Mouse (Mus musculus): Measurements from ENCODE around the gene Olfr695. TPM values are rescaled to one million over a fixed set of nuclear protein-coding genes. Genes with fewer than 3 reads are reported as not detected.
"Not testable (repeated sequence)": the region's sequence is repeated elsewhere in the genome, so short reads cannot be mapped to it uniquely, and the experiment has no call there.

Gene Olfr695
- not detected in 2 replicates for polyA plus RNA-seq (2014; fragmentation: Nextera tagmentation; extraction: Ambion mirVana)

- Histone ChIP-seq H3K4me3 (ENCODE audit: low read depth, low read length) (no peak within 1 kb of the TSS), H3K36me3 (ENCODE audit: insufficient read depth) (no peaks in the 10 kb centered on the region), H3K27ac (ENCODE audit: low read depth) (no peak within 1 kb of the TSS), H3K9me3 (ENCODE audit: low read depth, low read length) (no peaks in the 10 kb centered on the region), H3K4me1 (ENCODE audit: insufficient read depth) (no peaks in the 10 kb centered on the region), H3K4me2 (no peak within 1 kb of the TSS), H3K9ac (no peak within 1 kb of the TSS), H3K27me3 (ENCODE audit: insufficient read depth, low read length) (no peaks in the 10 kb centered on the region)
- ATAC-seq (ENCODE audit: insufficient read depth) = no peak
- no peak for TF ChIP-seq CTCF (IDR thresholded peaks at IDR 0.05; ENCODE audit: low read depth)
- DNase-seq = no peak
Measured at GRCm38 (mm10) chr7:106716296-106716695, at the start of gene Olfr695. Gene Olfr695 (minus strand): TSS chr7:106716396.

GRCm38 (mm10) chr7:106761008-106761407 lies 44.8 kb upstream of the Olfr695 start:
- not testable (repeated sequence) for H3K27ac ChIP-seq (ENCODE audit: low read depth); H3K9ac ChIP-seq; H3K36me3 ChIP-seq (ENCODE audit: insufficient read depth); H3K27me3 ChIP-seq (ENCODE audit: insufficient read depth, low read length); H3K4me1 ChIP-seq (ENCODE audit: insufficient read depth); H3K4me2 ChIP-seq; H3K4me3 ChIP-seq (ENCODE audit: low read depth, low read length); ATAC-seq (ENCODE audit: insufficient read depth); DNase-seq; H3K9me3 ChIP-seq (ENCODE audit: low read depth, low read length)
- WGBS = 85% methylated on average over 2 of the region's 2 CpGs

- no peak for ATAC-seq (ENCODE audit: insufficient read depth)
- TF ChIP-seq CTCF (IDR thresholded peaks at IDR 0.05; ENCODE audit: low read depth) = no peak
Measured at GRCm38 (mm10) chr7:106758800-106759199, 42.6 kb upstream of the Olfr695 start.

GRCm38 (mm10) chr7:106755297-106755696 lies 39.1 kb upstream of the Olfr695 start, which contains the start of gene Olfr698:
Gene Olfr698 (minus strand): TSS chr7:106755397.
- no peak for TF ChIP-seq CTCF (IDR thresholded peaks at IDR 0.05; ENCODE audit: low read depth)

More at GRCm38 (mm10) chr7:106758800-106759199, 42.6 kb upstream of the Olfr695 start:
- Histone ChIP-seq H3K27me3 (ENCODE audit: insufficient read depth, low read length) (no peaks in the 10 kb centered on the region), H3K36me3 (ENCODE audit: insufficient read depth) (no peaks in the 10 kb centered on the region), H3K9me3 (ENCODE audit: low read depth, low read length) (no peaks in the 10 kb centered on the region), H3K4me1 (ENCODE audit: insufficient read depth) (no peaks in the 10 kb centered on the region), H3K27ac (ENCODE audit: low read depth) (no peak overlapping the region), H3K4me2 (no peak overlapping the region), H3K4me3 (ENCODE audit: low read depth, low read length) (no peak overlapping the region), H3K9ac (no peak overlapping the region)
- WGBS = 88% methylated on average over 2 of the region's 2 CpGs
- DNase-seq = no peak

GRCm38 (mm10) chr7:106745811-106746210 lies 29.6 kb upstream of the Olfr695 start:
- DNase-seq = no peak
- no peaks in the 10 kb centered on the region for H3K9me3 ChIP-seq (ENCODE audit: low read depth, low read length)
- H3K27ac ChIP-seq (ENCODE audit: low read depth) = no peak overlapping the region
- 84% methylated on average over 5 of the region's 5 CpGs for WGBS
- no peak overlapping the region for H3K4me3 ChIP-seq (ENCODE audit: low read depth, low read length)
- no peaks in the 10 kb centered on the region for H3K27me3 ChIP-seq (ENCODE audit: insufficient read depth, low read length)
- no peak overlapping the region for H3K4me2 ChIP-seq
- no peaks in the 10 kb centered on the region for H3K36me3 ChIP-seq (ENCODE audit: insufficient read depth)
- H3K9ac ChIP-seq = no peak overlapping the region
- H3K4me1 ChIP-seq (ENCODE audit: insufficient read depth) = no peaks in the 10 kb centered on the region
- no peak for ATAC-seq (ENCODE audit: insufficient read depth)
- no peak for TF ChIP-seq CTCF (IDR thresholded peaks at IDR 0.05; ENCODE audit: low read depth)

More at GRCm38 (mm10) chr7:106755297-106755696, 39.1 kb upstream of the Olfr695 start, which contains the start of gene Olfr698:
- no peaks in the 10 kb centered on the region for H3K9me3 ChIP-seq (ENCODE audit: low read depth, low read length)
- H3K36me3 ChIP-seq (ENCODE audit: insufficient read depth) = no peaks in the 10 kb centered on the region
- no peak within 1 kb of the TSS for H3K4me2 ChIP-seq
- H3K9ac ChIP-seq = no peak within 1 kb of the TSS
- no peak for ATAC-seq (ENCODE audit: insufficient read depth)
- no peak for DNase-seq
- no peak within 1 kb of the TSS for H3K4me3 ChIP-seq (ENCODE audit: low read depth, low read length)
- no peaks in the 10 kb centered on the region for H3K4me1 ChIP-seq (ENCODE audit: insufficient read depth)
- no peaks in the 10 kb centered on the region for H3K27me3 ChIP-seq (ENCODE audit: insufficient read depth, low read length)
- H3K27ac ChIP-seq (ENCODE audit: low read depth) = no peak within 1 kb of the TSS

GRCm38 (mm10) chr7:106742343-106742742 lies 26.1 kb upstream of the Olfr695 start, which contains the start of gene Olfr697:
Gene Olfr697 (minus strand): TSS chr7:106742443.
- Histone ChIP-seq H3K4me1 (ENCODE audit: insufficient read depth) (no peaks in the 10 kb centered on the region), H3K27me3 (ENCODE audit: insufficient read depth, low read length) (no peaks in the 10 kb centered on the region), H3K9ac (no peak within 1 kb of the TSS), H3K4me2 (no peak within 1 kb of the TSS), H3K9me3 (ENCODE audit: low read depth, low read length) (no peaks in the 10 kb centered on the region), H3K36me3 (ENCODE audit: insufficient read depth) (no peaks in the 10 kb centered on the region), H3K4me3 (ENCODE audit: low read depth, low read length) (no peak within 1 kb of the TSS), H3K27ac (ENCODE audit: low read depth) (no peak within 1 kb of the TSS)
- WGBS = 75% methylated on average over 1 of the region's 1 CpGs
- DNase-seq = no peak
- ATAC-seq (ENCODE audit: insufficient read depth) = no peak
- no peak for TF ChIP-seq CTCF (IDR thresholded peaks at IDR 0.05; ENCODE audit: low read depth)

GRCm38 (mm10) chr7:106737028-106737427 lies 20.8 kb upstream of the Olfr695 start:
- no peak overlapping the region for H3K9ac ChIP-seq
- no peak for ATAC-seq (ENCODE audit: insufficient read depth)
- no peak for DNase-seq
- no peak for TF ChIP-seq CTCF (IDR thresholded peaks at IDR 0.05; ENCODE audit: low read depth)
- H3K27me3 ChIP-seq (ENCODE audit: insufficient read depth, low read length) = no peaks in the 10 kb centered on the region
- H3K27ac ChIP-seq (ENCODE audit: low read depth) = no peak overlapping the region
- H3K4me3 ChIP-seq (ENCODE audit: low read depth, low read length) = no peak overlapping the region
- H3K4me2 ChIP-seq = no peak overlapping the region
- no peaks in the 10 kb centered on the region for H3K4me1 ChIP-seq (ENCODE audit: insufficient read depth)
- H3K9me3 ChIP-seq (ENCODE audit: low read depth, low read length) = no peaks in the 10 kb centered on the region
- no peaks in the 10 kb centered on the region for H3K36me3 ChIP-seq (ENCODE audit: insufficient read depth)

- TF ChIP-seq CTCF (IDR thresholded peaks at IDR 0.05; ENCODE audit: low read depth) = no peak
- Histone ChIP-seq H3K27me3 (ENCODE audit: insufficient read depth, low read length) (no peaks in the 10 kb centered on the region), H3K9ac (no peak overlapping the region), H3K4me1 (ENCODE audit: insufficient read depth) (no peaks in the 10 kb centered on the region), H3K9me3 (ENCODE audit: low read depth, low read length) (no peaks in the 10 kb centered on the region), H3K4me2 (no peak overlapping the region), H3K27ac (ENCODE audit: low read depth) (no peak overlapping the region), H3K4me3 (ENCODE audit: low read depth, low read length) (no peak overlapping the region), H3K36me3 (ENCODE audit: insufficient read depth) (no peaks in the 10 kb centered on the region)
- 59% methylated on average over 2 of the region's 2 CpGs for WGBS
- DNase-seq = no peak
- ATAC-seq (ENCODE audit: insufficient read depth) = no peak
Measured at GRCm38 (mm10) chr7:106733717-106734116, 17.5 kb upstream of the Olfr695 start.

- WGBS = 74% methylated on average over 2 of the region's 2 CpGs
- not testable (repeated sequence) for ATAC-seq (ENCODE audit: insufficient read depth); H3K4me1 ChIP-seq (ENCODE audit: insufficient read depth)
Measured at GRCm38 (mm10) chr7:106725654-106726053, 9.5 kb upstream of the Olfr695 start.

More at GRCm38 (mm10) chr7:106725654-106726053, 9.5 kb upstream of the Olfr695 start:
- H3K9ac ChIP-seq; DNase-seq; H3K36me3 ChIP-seq (ENCODE audit: insufficient read depth); H3K9me3 ChIP-seq (ENCODE audit: low read depth, low read length); H3K4me2 ChIP-seq; H3K27ac ChIP-seq (ENCODE audit: low read depth); H3K27me3 ChIP-seq (ENCODE audit: insufficient read depth, low read length); H3K4me3 ChIP-seq (ENCODE audit: low read depth, low read length): not testable (repeated sequence)

All from lung, embryonic 14.5 days (tissue).